Mouse (Mus musculus) small intestine, adult 2 months (tissue): ENCODE measurements around the gene Mak.

Experiments
- CTCF ChIP-seq: fragments of 200-500 bp; IDR thresholded peaks from 2 replicates; pipeline ENCODE4 v1.5.1; 2012; ENCODE audit warnings: low read depth, mild to moderate bottlenecking, control low read depth, inconsistent platforms, low read length, moderate library complexity, mixed read lengths; ENCODE audit not compliant: insufficient replicate concordance, insufficient read length; ENCODE audit errors: extremely low read depth
- POLR2A ChIP-seq: fragments of 200-500 bp; IDR thresholded peaks from 2 replicates; pipeline ENCODE4 v1.6.1; 2012; ENCODE audit warnings: low read depth, mild to moderate bottlenecking, control low read depth, inconsistent platforms, low read length, moderate library complexity

- no peak for TF ChIP-seq POLR2A
- no peak for TF ChIP-seq CTCF
These were observed 5.7 kb downstream of the Mak start for GRCm38 (mm10) chr13:41073819-41074218.
